Mouse (Mus musculus): ENCODE results near the gene Nr5a1.

GRCm38 (mm10) chr2:38712769-38713125 lies 1.6 kb downstream of the Nr5a1 start:
- TF ChIP-seq GATA1 (IDR thresholded peaks at IDR 0.05; ENCODE audit: borderline replicate concordance, low read length) (no peak), FLI1 (IDR thresholded peaks at IDR 0.05; ENCODE audit: low read length) (no peak)
